Mouse (Mus musculus) C2C12 (cell line): ENCODE measurements around the gene Sp140.
"Not testable (repeated sequence)": the region's sequence is repeated elsewhere in the genome, so short reads cannot be mapped to it uniquely, and the experiment has no call there.

Source experiments
- CEBPB ChIP-seq: IDR thresholded peaks from one replicate; pipeline ENCODE4 v1.6.1; 2011; ENCODE audit warnings: low read depth, mild to moderate bottlenecking, control low read depth, moderate library complexity
- CTCF ChIP-seq: IDR thresholded peaks from one replicate; pipeline ENCODE4 v1.5.1; 2011; ENCODE audit not compliant: control insufficient read depth, insufficient read depth, insufficient read length
- FOSL1 ChIP-seq: IDR thresholded peaks from one replicate; pipeline ENCODE4 v1.8.0; 2011; ENCODE audit warnings: mild to moderate bottlenecking, low read length; ENCODE audit not compliant: poor library complexity, insufficient read depth, severe bottlenecking
- MAX ChIP-seq: IDR thresholded peaks from one replicate; pipeline ENCODE4 v1.6.1; 2011; ENCODE audit warnings: mild to moderate bottlenecking, control low read depth
- MYOD1 ChIP-seq: IDR thresholded peaks from one replicate; pipeline ENCODE4 v1.6.1; 2011; ENCODE audit warnings: low read depth; ENCODE audit not compliant: control insufficient read depth, insufficient read length
- MYOG ChIP-seq: IDR thresholded peaks from one replicate; pipeline ENCODE4 v1.6.1; 2011; ENCODE audit not compliant: control insufficient read depth, insufficient read length; ENCODE audit errors: extremely low read depth
- USF1 ChIP-seq: IDR thresholded peaks from one replicate; pipeline ENCODE4 v1.6.1; 2011; ENCODE audit warnings: low read depth, mild to moderate bottlenecking, control low read depth, moderate library complexity

DNA sequence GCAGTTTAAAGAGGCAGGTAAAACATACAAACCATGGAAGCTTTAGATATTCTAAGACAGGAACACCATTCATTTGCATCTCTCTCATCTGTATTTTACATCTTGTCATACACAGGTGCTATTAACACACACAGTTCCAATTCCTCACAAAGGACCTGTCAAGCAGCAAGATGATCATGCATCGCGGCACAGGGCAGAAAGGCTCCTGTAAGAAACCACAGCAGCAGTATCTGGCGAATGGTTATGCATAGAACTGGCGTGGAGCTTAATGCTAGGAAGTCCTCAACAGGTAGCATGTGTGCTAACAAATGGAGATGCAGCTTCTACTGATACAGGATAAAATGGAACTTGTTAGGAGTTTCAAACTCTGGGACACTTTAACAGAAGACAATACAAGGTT lies 44.9 kb upstream of the Sp140 start:
- TF ChIP-seq CTCF, USF1, CEBPB, FOSL1, MYOD1, MAX, MYOG: not testable (repeated sequence)
